Mouse (Mus musculus): ENCODE data around the gene Map3k12. TPM values are rescaled to one million over a fixed set of nuclear protein-coding genes. Genes with fewer than 3 reads are reported as not detected.

Map3k12 gene
- polyA plus RNA-seq, 1 experiment from 2014 or later, result 28.4 TPM

- Histone ChIP-seq H3K27ac (ENCODE audit: low read depth, low read length) (no peak overlapping the region), H3K36me3 (ENCODE audit: control insufficient read depth, insufficient read depth, low read length) (no peaks in the 10 kb centered on the region; the same call in 1 of the 2 replicates), H3K9ac (ENCODE audit: low read length) (no peak overlapping the region), H3K4me3 (ENCODE audit: low read depth, low read length) (no peak overlapping the region), H3K4me2 (ENCODE audit: low read depth, low read length, severe bottlenecking) (no peak overlapping the region), H3K4me1 (replicated peaks; ENCODE audit: control insufficient read depth, insufficient read depth, low read length) (no peaks in the 10 kb centered on the region), H3K27me3 (ENCODE audit: control insufficient read depth, insufficient read depth, low read length) (no peaks in the 10 kb centered on the region), H3K9me3 (ENCODE audit: control insufficient read depth, low read length) (no peaks in the 10 kb centered on the region)
- 79% methylated on average over 3 of the region's 3 CpGs for WGBS
- ATAC-seq (replicated peaks; ENCODE audit: low FRiP score) (no peak), DNase-seq (ENCODE audit: low spot score) (no peak)
Measured at GRCm38 (mm10) chr15:102527936-102528335, 11.1 kb upstream of the Map3k12 start.

GRCm38 (mm10) chr15:102526111-102527002 is 9.5 kb upstream of the Map3k12 start:
- H3K27me3 ChIP-seq (ENCODE audit: control insufficient read depth, insufficient read depth, low read length), result no peaks in the 10 kb centered on the region
- H3K27ac ChIP-seq (ENCODE audit: low read depth, low read length), result no peak overlapping the region
- H3K4me1 ChIP-seq (replicated peaks; ENCODE audit: control insufficient read depth, insufficient read depth, low read length), result no peaks in the 10 kb centered on the region
- no peaks in the 10 kb centered on the region for H3K9me3 ChIP-seq (ENCODE audit: control insufficient read depth, low read length)
- H3K36me3 ChIP-seq (ENCODE audit: control insufficient read depth, insufficient read depth, low read length), result no peaks in the 10 kb centered on the region; the same call in 1 of the 2 replicates
- no peak for DNase-seq (ENCODE audit: low spot score)
- no peak overlapping the region for H3K9ac ChIP-seq (ENCODE audit: low read length)
- H3K4me3 ChIP-seq (ENCODE audit: low read depth, low read length), result no peak overlapping the region
- no peak overlapping the region for H3K4me2 ChIP-seq (ENCODE audit: low read depth, low read length, severe bottlenecking)
- 88% methylated on average over 6 of the region's 6 CpGs for WGBS
- no peak for ATAC-seq (replicated peaks; ENCODE audit: low FRiP score)

GRCm38 (mm10) chr15:102524892-102525485 is 8.1 kb upstream of the Map3k12 start, which contains the start of gene Npff:
Gene Npff (minus strand): TSS chr15:102524942.
- Histone ChIP-seq H3K4me3 (ENCODE audit: low read depth, low read length) (no peak within 1 kb of the TSS), H3K27ac (ENCODE audit: low read depth, low read length) (no peak within 1 kb of the TSS), H3K4me2 (ENCODE audit: low read depth, low read length, severe bottlenecking) (no peak within 1 kb of the TSS), H3K4me1 (replicated peaks; ENCODE audit: control insufficient read depth, insufficient read depth, low read length) (no peaks in the 10 kb centered on the region), H3K9ac (ENCODE audit: low read length) (no peak within 1 kb of the TSS), H3K27me3 (ENCODE audit: control insufficient read depth, insufficient read depth, low read length) (no peaks in the 10 kb centered on the region), H3K9me3 (ENCODE audit: control insufficient read depth, low read length) (no peaks in the 10 kb centered on the region), H3K36me3 (ENCODE audit: control insufficient read depth, insufficient read depth, low read length) (no peaks in the 10 kb centered on the region; the same call in 1 of the 2 replicates)
- ATAC-seq (replicated peaks; ENCODE audit: low FRiP score) (0 out of 2 replicates have a peak, but pooled peaks have one; percentile 10), DNase-seq (ENCODE audit: low spot score) (peak; percentile 88)
- 11% methylated on average over 3 of the region's 3 CpGs for WGBS

GRCm38 (mm10) chr15:102521480-102521879 is 4.6 kb upstream of the Map3k12 start:
- H3K9ac ChIP-seq (ENCODE audit: low read length), result no peak overlapping the region
- H3K27me3 ChIP-seq (ENCODE audit: control insufficient read depth, insufficient read depth, low read length), result no peaks in the 10 kb centered on the region
- no peaks in the 10 kb centered on the region for H3K9me3 ChIP-seq (ENCODE audit: control insufficient read depth, low read length)
- ATAC-seq (replicated peaks; ENCODE audit: low FRiP score), result no peak
- no peak for DNase-seq (ENCODE audit: low spot score)
- peaks cover 6% of the 10 kb centered on the region; the same call in 1 of the 2 replicates for H3K4me1 ChIP-seq (replicated peaks; ENCODE audit: control insufficient read depth, insufficient read depth, low read length)
- 80% methylated on average over 4 of the region's 4 CpGs for WGBS
- H3K4me2 ChIP-seq (ENCODE audit: low read depth, low read length, severe bottlenecking), result no peak overlapping the region
- no peak overlapping the region for H3K27ac ChIP-seq (ENCODE audit: low read depth, low read length)
- H3K4me3 ChIP-seq (ENCODE audit: low read depth, low read length), result no peak overlapping the region
- no peaks in the 10 kb centered on the region for H3K36me3 ChIP-seq (ENCODE audit: control insufficient read depth, insufficient read depth, low read length)

GRCm38 (mm10) chr15:102520416-102520815 is 3.6 kb upstream of the Map3k12 start:
- Histone ChIP-seq H3K4me3 (ENCODE audit: low read depth, low read length) (no peak overlapping the region), H3K4me2 (ENCODE audit: low read depth, low read length, severe bottlenecking) (no peak overlapping the region), H3K9me3 (ENCODE audit: control insufficient read depth, low read length) (no peaks in the 10 kb centered on the region), H3K27me3 (ENCODE audit: control insufficient read depth, insufficient read depth, low read length) (no peaks in the 10 kb centered on the region), H3K36me3 (ENCODE audit: control insufficient read depth, insufficient read depth, low read length) (no peaks in the 10 kb centered on the region), H3K27ac (ENCODE audit: low read depth, low read length) (no peak overlapping the region), H3K4me1 (replicated peaks; ENCODE audit: control insufficient read depth, insufficient read depth, low read length) (peaks cover 11% of the 10 kb centered on the region), H3K9ac (ENCODE audit: low read length) (no peak overlapping the region)
- 90% methylated on average over 4 of the region's 4 CpGs for WGBS
- ATAC-seq (replicated peaks; ENCODE audit: low FRiP score), result no peak
- DNase-seq (ENCODE audit: low spot score), result no peak

- no peaks in the 10 kb centered on the region for H3K36me3 ChIP-seq (ENCODE audit: control insufficient read depth, insufficient read depth, low read length)
- peak overlapping the region; percentile 92 for H3K4me2 ChIP-seq (ENCODE audit: low read depth, low read length, severe bottlenecking)
- H3K4me3 ChIP-seq (ENCODE audit: low read depth, low read length), result peak overlapping the region; percentile 69
- WGBS, result 83% methylated on average over 15 of the region's 17 CpGs
- H3K4me1 ChIP-seq (replicated peaks; ENCODE audit: control insufficient read depth, insufficient read depth, low read length), result peaks cover 11% of the 10 kb centered on the region
- H3K27me3 ChIP-seq (ENCODE audit: control insufficient read depth, insufficient read depth, low read length), result no peaks in the 10 kb centered on the region
- H3K27ac ChIP-seq (ENCODE audit: low read depth, low read length), result no peak overlapping the region; the same call in 1 of the 2 replicates
- no peaks in the 10 kb centered on the region for H3K9me3 ChIP-seq (ENCODE audit: control insufficient read depth, low read length)
- peak overlapping the region; percentile 80 for H3K9ac ChIP-seq (ENCODE audit: low read length)
- ATAC-seq (replicated peaks; ENCODE audit: low FRiP score), result no peak
- DNase-seq (ENCODE audit: low spot score), result no peak
Measured at GRCm38 (mm10) chr15:102519211-102520141, 2.6 kb upstream of the Map3k12 start.

- Histone ChIP-seq H3K36me3 (ENCODE audit: control insufficient read depth, insufficient read depth, low read length) (no peaks in the 10 kb centered on the region), H3K4me3 (ENCODE audit: low read depth, low read length) (peak overlapping the region; percentile 69), H3K27ac (ENCODE audit: low read depth, low read length) (peak overlapping the region; percentile 93), H3K27me3 (ENCODE audit: control insufficient read depth, insufficient read depth, low read length) (no peaks in the 10 kb centered on the region), H3K4me2 (ENCODE audit: low read depth, low read length, severe bottlenecking) (peak overlapping the region; percentile 92), H3K9me3 (ENCODE audit: control insufficient read depth, low read length) (no peaks in the 10 kb centered on the region), H3K4me1 (replicated peaks; ENCODE audit: control insufficient read depth, insufficient read depth, low read length) (peaks cover 11% of the 10 kb centered on the region), H3K9ac (ENCODE audit: low read length) (peak overlapping the region; percentile 80)
- no peak for DNase-seq (ENCODE audit: low spot score)
- peak; percentile 1; the same call in 1 of the 2 replicates for ATAC-seq (replicated peaks; ENCODE audit: low FRiP score)
- 18% methylated on average over 9 of the region's 9 CpGs for WGBS
Measured at GRCm38 (mm10) chr15:102518859-102519201, 2.0 kb upstream of the Map3k12 start.

Measured in forebrain, embryonic 11.5 days (tissue).